ENCODE assay signal across 18 mouse cellular contexts in the genomic region with DNA sequence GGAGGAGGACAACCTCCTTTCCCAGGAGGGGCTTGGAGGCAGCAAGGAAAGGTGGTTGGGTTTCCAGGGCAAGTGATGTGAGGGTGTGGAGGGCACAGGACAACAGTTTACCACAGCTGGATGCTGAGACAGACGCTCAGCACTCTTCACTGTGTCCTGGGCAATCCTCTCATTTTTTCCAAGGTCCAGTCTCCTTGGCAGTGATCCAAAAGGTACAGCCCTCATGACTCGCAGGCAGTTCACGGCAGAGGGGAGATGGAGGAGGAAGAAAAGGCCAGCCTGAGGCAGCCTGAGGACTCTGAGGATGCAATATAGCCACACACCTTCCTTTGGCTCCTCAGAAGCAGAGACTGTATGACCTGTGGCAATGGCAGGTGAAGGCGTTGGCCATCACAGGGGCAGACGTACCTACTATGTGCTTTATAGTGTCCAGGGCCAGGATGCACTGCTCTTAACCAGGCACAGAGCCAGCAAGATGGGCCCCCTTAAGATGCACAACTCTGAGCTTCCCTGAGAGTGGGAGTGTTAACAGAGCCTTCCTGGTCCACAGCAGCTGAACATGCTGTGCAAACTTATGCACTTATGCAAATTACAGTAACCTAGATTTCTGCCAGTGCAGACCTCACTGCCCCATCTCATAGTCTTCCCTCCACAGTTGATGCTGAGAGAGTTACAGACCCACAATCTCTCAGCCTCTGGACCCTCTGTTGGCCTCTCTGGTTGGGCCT.
"Had no signal": no experiment of that assay in that cellular context is flagged by ENCODE, and none has a peak within 500 bp of the region (broad histone marks: within the 10 kb centered on the region; RNA-seq: fewer than 3 reads in every experiment).

No protein-coding gene starts in this region.

- DNase-seq: kidney, adult 11 months; kidney, adult 8-10 months; kidney, postnatal 10 days; kidney, postnatal 36 days; left cerebral cortex, postnatal 4 days; lung, adult 18-20 months; lung, postnatal 10 days; lung, postnatal 36 days; right cerebral cortex, postnatal 25 days; spleen, adult 18-20 months; thymus, postnatal 36 days had no signal

- H3K9me3 ChIP-seq: kidney, embryonic 15.5 days; liver, embryonic 15.5 days; lung, embryonic 15.5 days; midbrain, embryonic 13.5 days; stomach, embryonic 15.5 days had no signal

- H3K36me3 ChIP-seq: kidney, embryonic 15.5 days; liver, embryonic 12.5 days; liver, embryonic 15.5 days; lung, embryonic 15.5 days; midbrain, embryonic 13.5 days; stomach, embryonic 15.5 days had no signal

- H3K4me3 ChIP-seq: kidney, embryonic 15.5 days; liver, embryonic 12.5 days; liver, embryonic 15.5 days; lung, embryonic 15.5 days; midbrain, embryonic 13.5 days; stomach, embryonic 15.5 days had no signal

- H3K27ac ChIP-seq: kidney, embryonic 15.5 days; liver, embryonic 12.5 days; liver, embryonic 15.5 days; lung, embryonic 15.5 days; midbrain, embryonic 13.5 days; stomach, embryonic 15.5 days had no signal

- H3K27me3 ChIP-seq: kidney, embryonic 15.5 days; liver, embryonic 12.5 days; liver, embryonic 15.5 days; lung, embryonic 15.5 days; midbrain, embryonic 13.5 days; stomach, embryonic 15.5 days had no signal

- ATAC-seq: liver, embryonic 12.5 days; midbrain, embryonic 13.5 days; midbrain, embryonic 16.5 days had no signal

- H3K4me1 ChIP-seq: kidney, embryonic 15.5 days; liver, embryonic 12.5 days; liver, embryonic 15.5 days; lung, embryonic 15.5 days; stomach, embryonic 15.5 days had no signal
